Mouse (Mus musculus) heart, embryonic 16.5 days (tissue): Measurements from ENCODE around the gene Icosl. TPM values are rescaled to one million over a fixed set of nuclear protein-coding genes. Genes with fewer than 3 reads are reported as not detected.
A peak's percentile ranks its signal among the peaks of the same experiment; 100 is the strongest.

Experiments used
- ATAC-seq: fragments of 200-750 bp; cut with Nextera tagmentation; replicated peaks from 2 replicates; pipeline ENCODE4 v1.8.0; 2017; ENCODE audit warnings: moderate number of reproducible peaks; ENCODE audit not compliant: insufficient read depth, low FRiP score; ENCODE audit errors: extremely low read depth
- H3K27ac ChIP-seq: fragments of 300-500 bp; sonication (generic); 2 replicates; pipeline ENCODE4 v1.5.1; 2014; ENCODE audit warnings: mild to moderate bottlenecking, low read length, control low read depth, moderate library complexity
- H3K27me3 ChIP-seq: fragments of 300-500 bp; sonication (generic); 2 replicates; pipeline ENCODE4 v1.6.1; 2014; ENCODE audit warnings: low read length, mixed read lengths; ENCODE audit not compliant: control insufficient read depth, insufficient read depth
- H3K36me3 ChIP-seq: fragments of 300-500 bp; sonication (generic); 2 replicates; pipeline ENCODE4 v1.6.1; 2014; ENCODE audit not compliant: control insufficient read depth, insufficient read depth
- H3K4me1 ChIP-seq: fragments of 300-500 bp; sonication (generic); 2 replicates; pipeline ENCODE4 v1.6.1; 2014; ENCODE audit warnings: low read length, mixed read lengths; ENCODE audit not compliant: control insufficient read depth, insufficient read depth
- H3K4me2 ChIP-seq: fragments of 300-500 bp; sonication (generic); 2 replicates; pipeline ENCODE4 v1.6.1; 2014; ENCODE audit warnings: low read depth, mild to moderate bottlenecking, control low read depth, low read length
- H3K4me3 ChIP-seq: fragments of 300-500 bp; sonication (generic); 2 replicates; pipeline ENCODE4 v1.5.1; 2014; ENCODE audit warnings: mild to moderate bottlenecking, control low read depth, low read length
- H3K9ac ChIP-seq: fragments of 300-500 bp; sonication (generic); 2 replicates; pipeline ENCODE4 v1.6.1; 2014; ENCODE audit warnings: low read length, control low read depth
- H3K9me3 ChIP-seq: fragments of 300-500 bp; sonication (generic); replicated peaks from 2 replicates; pipeline ENCODE4 v1.6.1; 2016; ENCODE audit warnings: low read length; ENCODE audit not compliant: control insufficient read depth
- WGBS: fragments of 180-500 bp; shearing (Covaris S2); extraction: QIAGEN DNeasy Blood & Tissue Kit; methylation state at CpG from one replicate; pipeline ENCODE4 v1.1.7; 2014; 5-methylcytosine and 5-hydroxymethylcytosine counted together
- polyA plus RNA-seq: library from polyadenylated mRNA; unstranded; fragments of >200 nt; fragmentation: Nextera tagmentation; extraction: Ambion mirVana; gene quantifications from 2 replicates; pipeline ENCODE4 v1.2.1, GENCODE M21; 2015

The Icosl gene
- polyA plus RNA-seq, 1 experiment from 2014 or later, result 2.5 TPM

DNA sequence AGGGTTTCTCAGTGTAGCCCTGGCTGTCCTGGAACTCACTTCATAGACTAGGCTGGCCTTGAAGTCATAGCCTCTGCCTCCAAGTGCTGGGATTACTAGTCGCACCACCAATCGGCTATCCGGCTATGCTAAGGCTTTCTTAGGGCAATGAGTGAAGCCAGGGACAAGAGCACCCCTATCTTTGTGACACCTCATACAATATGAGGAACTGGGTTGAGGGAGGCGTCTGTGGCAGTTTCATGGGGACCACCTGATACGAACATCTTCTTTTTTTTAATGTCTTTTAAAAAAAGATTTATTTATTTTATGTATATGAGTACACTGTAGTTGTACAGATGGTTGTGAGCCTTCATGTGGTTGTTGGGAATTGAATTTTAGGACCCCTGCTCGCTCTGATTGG, 16.6 kb downstream of the Icosl start:
- WGBS, result 89% methylated on average over 6 of the region's 6 CpGs
- ATAC-seq, result no peak
- no peak overlapping the region for H3K4me2 ChIP-seq
- no peaks in the 10 kb centered on the region for H3K27me3 ChIP-seq
- no peaks in the 10 kb centered on the region for H3K4me1 ChIP-seq
- no peak overlapping the region for H3K4me3 ChIP-seq
- H3K9me3 ChIP-seq, result no peaks in the 10 kb centered on the region
- H3K36me3 ChIP-seq, result no peaks in the 10 kb centered on the region
- H3K9ac ChIP-seq, result no peak overlapping the region
- no peak overlapping the region for H3K27ac ChIP-seq

DNA sequence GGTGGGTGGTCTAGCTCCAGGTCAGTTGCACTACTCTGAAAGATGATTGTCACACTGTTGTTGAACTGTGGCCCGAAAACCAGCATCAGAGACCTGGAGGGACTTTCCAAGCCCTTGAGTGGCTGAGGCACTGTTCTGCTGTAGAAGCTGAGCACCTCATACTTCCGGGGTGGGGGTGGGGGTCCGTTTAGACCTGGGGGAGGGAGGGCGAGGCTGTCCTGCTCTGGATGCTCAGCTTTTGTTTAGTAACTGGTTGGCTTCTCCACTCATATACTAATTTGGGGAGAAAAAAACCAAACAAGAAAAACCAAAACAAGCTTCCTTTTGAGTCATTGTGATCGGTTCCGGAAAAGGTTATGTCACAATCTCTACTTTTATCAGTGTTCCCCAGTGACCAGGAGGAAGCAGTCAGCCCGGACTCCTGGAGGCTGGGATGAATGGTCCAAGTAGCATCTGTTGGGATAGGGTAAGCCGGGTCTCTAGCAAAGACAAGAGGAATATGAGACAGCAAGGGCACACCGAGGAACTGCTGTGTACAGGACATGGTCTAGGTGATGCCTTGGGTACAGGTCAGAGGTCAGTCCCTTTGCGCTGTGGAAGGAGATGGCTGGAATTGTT, 17.5 kb downstream of the Icosl start:
- H3K4me1 ChIP-seq, result no peaks in the 10 kb centered on the region
- H3K9me3 ChIP-seq, result no peaks in the 10 kb centered on the region
- 64% methylated on average over 10 of the region's 10 CpGs for WGBS
- no peak overlapping the region for H3K9ac ChIP-seq
- H3K36me3 ChIP-seq, result no peaks in the 10 kb centered on the region
- peaks cover 2% of the 10 kb centered on the region; the same call in 1 of the 2 replicates for H3K27me3 ChIP-seq
- no peak overlapping the region for H3K4me3 ChIP-seq
- H3K4me2 ChIP-seq, result no peak overlapping the region
- H3K27ac ChIP-seq, result no peak overlapping the region; the same call in 1 of the 2 replicates
- ATAC-seq, result no peak

DNA sequence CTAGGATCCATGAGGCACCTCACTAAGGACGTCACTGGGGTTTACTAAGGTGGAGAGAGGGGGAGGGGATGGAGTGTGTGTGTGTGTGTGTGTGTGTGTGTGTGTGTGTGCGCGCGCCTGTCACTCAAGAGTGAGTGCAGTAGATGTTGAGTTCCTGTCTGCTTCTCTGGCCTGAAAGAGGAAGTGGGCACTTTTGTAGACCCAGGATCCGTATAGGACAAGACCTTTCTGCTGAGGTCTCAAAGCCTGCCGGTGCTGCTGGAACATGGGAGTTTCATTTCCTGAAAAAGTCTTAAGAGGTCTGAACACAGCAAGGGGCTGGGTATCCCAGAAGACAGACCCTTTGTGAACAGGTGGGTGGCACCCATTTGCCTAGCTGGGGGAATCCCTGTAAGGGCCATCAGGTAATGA, 18.0 kb downstream of the Icosl start:
- no peak for ATAC-seq
- Histone ChIP-seq H3K9me3 (no peaks in the 10 kb centered on the region), H3K27me3 (peaks cover 2% of the 10 kb centered on the region; the same call in 1 of the 2 replicates), H3K4me2 (no peak overlapping the region), H3K9ac (no peak overlapping the region), H3K4me1 (no peaks in the 10 kb centered on the region), H3K27ac (no peak overlapping the region), H3K36me3 (no peaks in the 10 kb centered on the region), H3K4me3 (no peak overlapping the region)
- whole genome bisulfite sequencing, result 66% methylated on average over 6 of the region's 6 CpGs

DNA sequence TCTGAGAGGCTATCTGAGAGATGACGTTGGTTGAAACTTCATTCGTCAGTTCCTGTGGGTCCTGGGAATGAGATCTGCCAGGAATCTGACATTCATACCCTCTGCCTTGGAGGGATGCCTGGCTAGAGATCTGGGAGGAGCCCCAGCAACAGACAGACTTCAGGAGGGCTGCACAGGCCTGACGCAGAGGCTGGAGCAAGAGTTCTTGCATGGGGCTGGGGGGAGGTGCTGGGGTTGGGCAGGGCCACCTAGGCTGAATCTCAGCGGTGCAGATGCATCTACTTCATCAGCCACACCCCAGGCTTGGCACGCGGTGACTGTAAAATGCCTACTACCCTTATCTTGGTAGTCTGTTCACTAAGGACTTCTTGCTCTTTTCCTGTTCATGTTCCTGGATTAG, 21.1 kb downstream of the Icosl start:
- no peaks in the 10 kb centered on the region for H3K9me3 ChIP-seq
- H3K4me1 ChIP-seq, result no peaks in the 10 kb centered on the region
- 21% methylated on average over 6 of the region's 6 CpGs for WGBS
- H3K27ac ChIP-seq, result no peak overlapping the region
- no peak overlapping the region for H3K9ac ChIP-seq
- H3K36me3 ChIP-seq, result no peaks in the 10 kb centered on the region
- H3K4me3 ChIP-seq, result no peak overlapping the region
- peaks cover 2% of the 10 kb centered on the region; the same call in 1 of the 2 replicates for H3K27me3 ChIP-seq
- no peak overlapping the region for H3K4me2 ChIP-seq
- ATAC-seq, result peak; percentile 59

DNA sequence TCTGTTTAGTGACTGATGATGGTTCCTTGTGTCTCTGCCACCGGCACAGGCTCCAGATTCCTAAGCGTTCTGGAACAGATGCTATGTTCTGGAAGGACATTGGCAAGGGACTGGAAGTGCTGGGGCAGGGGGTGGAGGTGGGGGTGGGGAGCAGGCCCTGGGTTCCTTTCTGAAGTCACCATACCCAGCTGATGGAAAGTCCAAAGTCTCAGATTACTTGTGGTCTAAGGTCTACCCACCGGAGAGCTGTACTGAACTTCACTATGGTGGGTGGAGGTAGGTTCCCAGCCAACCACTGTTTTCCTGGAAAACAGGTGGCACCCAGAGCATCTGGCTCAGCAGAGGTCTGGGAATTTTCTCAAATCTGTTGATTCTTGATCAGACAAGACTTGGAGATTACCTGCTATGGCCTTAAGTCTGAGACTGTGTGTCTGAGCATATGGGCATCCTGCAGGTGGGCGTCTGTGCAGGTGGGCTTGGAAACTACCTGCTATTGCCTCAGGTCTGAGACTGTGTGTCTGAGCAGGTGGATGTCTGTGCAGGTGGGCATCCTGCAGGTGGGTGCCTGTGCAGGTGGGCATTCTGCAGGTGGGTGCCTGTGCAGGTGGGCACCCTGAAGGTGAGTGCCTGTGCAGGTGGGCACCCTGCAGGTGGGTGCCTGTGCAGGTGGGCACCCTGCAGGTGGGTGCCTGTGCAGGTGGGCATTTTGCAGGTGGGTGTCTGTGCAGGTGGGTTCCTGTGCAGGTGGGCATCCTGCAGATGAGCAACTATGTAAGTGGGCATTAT, 21.8 kb downstream of the Icosl start:
- no peaks in the 10 kb centered on the region for H3K36me3 ChIP-seq
- no peak overlapping the region for H3K4me3 ChIP-seq
- WGBS, result 72% methylated on average over 4 of the region's 4 CpGs
- 0 out of 2 replicates have a peak, but pooled peaks cover 2% of the 10 kb centered on the region for H3K9me3 ChIP-seq
- H3K4me1 ChIP-seq, result no peaks in the 10 kb centered on the region
- H3K27me3 ChIP-seq, result peaks cover 2% of the 10 kb centered on the region; the same call in 1 of the 2 replicates
- H3K9ac ChIP-seq, result no peak overlapping the region
- H3K4me2 ChIP-seq, result no peak overlapping the region
- no peak for ATAC-seq
- H3K27ac ChIP-seq, result no peak overlapping the region

DNA sequence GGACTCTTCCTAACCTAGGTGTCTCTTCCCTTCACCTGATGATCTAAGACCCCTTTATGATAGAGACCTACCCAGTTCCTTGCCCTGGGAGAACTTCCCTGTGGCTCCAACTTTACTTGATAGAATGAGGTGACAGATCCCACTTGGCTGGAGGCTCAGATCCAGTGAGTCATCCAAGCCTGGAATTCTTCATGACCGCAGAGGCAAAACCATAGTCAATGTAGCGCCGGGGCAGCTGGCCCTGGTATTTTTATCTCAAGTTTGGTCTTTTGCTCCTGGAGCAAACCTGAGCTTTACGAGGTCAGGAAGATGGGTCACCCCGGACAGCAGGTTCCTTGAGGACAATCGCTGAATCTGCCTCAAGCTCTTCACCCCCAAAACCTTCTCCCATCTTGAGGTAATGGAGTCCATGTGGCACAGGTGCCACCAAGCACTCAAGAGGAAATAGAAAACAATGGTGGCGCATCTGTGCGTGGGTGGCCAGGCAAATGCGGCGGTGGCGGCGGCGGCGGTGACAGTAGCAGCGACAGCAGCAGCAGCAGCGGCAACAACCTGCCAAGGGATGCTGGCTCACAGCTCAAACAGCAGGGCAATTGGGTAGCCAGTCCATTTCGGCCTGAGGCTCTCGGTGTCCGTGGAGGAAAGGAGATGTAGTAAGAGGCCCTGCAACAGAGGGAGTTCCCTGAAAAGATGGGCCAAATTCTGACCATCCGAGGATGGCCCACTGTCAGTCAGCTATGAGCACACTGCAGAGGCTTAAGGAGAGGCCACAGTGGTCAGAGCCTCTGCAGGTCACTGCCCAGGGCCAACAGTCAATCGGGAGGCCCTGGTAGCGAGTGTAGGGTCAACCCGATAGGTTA, 23.0 kb downstream of the Icosl start:
- ATAC-seq, result no peak
- WGBS, result 76% methylated on average over 23 of the region's 23 CpGs
- Histone ChIP-seq H3K36me3 (no peaks in the 10 kb centered on the region), H3K27ac (no peak overlapping the region), H3K4me3 (no peak overlapping the region), H3K9ac (no peak overlapping the region), H3K4me2 (no peak overlapping the region), H3K27me3 (peaks cover 2% of the 10 kb centered on the region; the same call in 1 of the 2 replicates), H3K4me1 (no peaks in the 10 kb centered on the region), H3K9me3 (0 out of 2 replicates have a peak, but pooled peaks cover 2% of the 10 kb centered on the region)

- Histone ChIP-seq H3K9me3 (0 out of 2 replicates have a peak, but pooled peaks cover 2% of the 10 kb centered on the region), H3K9ac (no peak overlapping the region), H3K4me2 (no peak overlapping the region), H3K27me3 (peaks cover 2% of the 10 kb centered on the region; the same call in 1 of the 2 replicates), H3K4me3 (no peak overlapping the region), H3K27ac (no peak overlapping the region), H3K4me1 (no peaks in the 10 kb centered on the region), H3K36me3 (no peaks in the 10 kb centered on the region)
- WGBS, result 89% methylated on average over 13 of the region's 13 CpGs
- no peak for ATAC-seq
Measured at GRCm38 (mm10) chr10:78092725-78093029, 23.6 kb downstream of the Icosl start.

DNA sequence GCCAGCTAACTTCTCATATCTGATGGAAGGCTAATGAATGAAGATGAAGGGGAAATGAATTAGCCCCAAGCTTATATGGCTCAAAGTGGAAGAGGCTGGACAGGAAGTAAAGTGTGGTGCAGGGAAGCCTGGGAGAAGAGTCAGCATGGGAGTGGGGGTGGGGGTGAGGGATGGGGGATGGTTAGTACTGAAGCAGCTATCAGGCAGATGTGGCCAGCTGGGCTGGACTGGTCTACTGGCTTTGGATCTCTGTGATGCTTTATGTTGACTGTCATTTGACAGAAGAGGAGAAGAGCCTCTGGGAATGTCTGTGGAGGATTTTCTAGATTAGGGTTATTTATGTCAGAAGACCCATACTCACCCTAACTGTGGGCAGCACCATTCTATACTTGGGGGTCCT, 26.1 kb downstream of the Icosl start:
- ATAC-seq, result no peak
- Histone ChIP-seq H3K27ac (no peak overlapping the region), H3K36me3 (no peaks in the 10 kb centered on the region), H3K4me1 (no peaks in the 10 kb centered on the region), H3K9ac (no peak overlapping the region), H3K4me2 (no peak overlapping the region), H3K27me3 (peaks cover 2% of the 10 kb centered on the region; the same call in 1 of the 2 replicates), H3K9me3 (0 out of 2 replicates have a peak, but pooled peaks cover 2% of the 10 kb centered on the region), H3K4me3 (no peak overlapping the region)
